In the genomic region with DNA sequence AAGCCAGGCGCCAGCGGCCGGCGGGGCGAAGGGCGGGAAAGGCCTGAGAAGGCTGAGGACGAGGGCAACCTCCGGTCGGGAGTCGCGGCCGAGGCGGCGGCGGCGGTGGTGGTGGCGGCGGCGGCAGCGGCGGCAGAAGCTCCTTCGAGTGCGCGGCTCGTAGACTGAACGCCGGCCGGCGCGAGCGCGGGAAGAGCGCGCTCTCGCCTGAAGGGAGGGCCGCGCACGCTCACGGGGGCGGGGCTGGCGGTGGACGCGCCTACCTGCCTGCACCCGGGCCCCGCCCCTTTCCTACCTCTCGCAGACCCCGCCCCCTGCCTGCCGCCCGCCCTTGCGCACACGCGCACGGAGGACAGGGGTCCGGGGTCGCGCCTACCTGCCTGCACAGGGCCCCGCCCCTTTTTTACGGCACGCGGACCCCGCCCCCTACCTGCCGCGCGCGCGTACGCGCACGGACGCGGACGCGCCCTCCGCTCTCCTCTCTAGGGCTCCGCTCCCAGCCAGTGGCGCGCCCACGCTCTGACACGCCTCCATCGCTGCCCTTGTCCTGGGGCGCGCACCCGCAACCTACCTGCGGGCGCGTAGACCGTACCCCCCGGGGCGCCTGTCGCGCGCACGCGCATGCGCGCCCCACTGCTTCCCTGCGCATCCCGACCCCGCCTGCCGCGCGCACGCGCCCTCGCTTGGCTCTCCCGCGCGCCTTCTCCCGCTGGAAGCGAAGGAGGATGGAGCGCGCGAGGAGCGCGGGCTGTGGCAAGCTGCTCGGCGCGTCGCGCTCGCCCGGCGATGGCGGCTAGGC, we compare ENCODE assay signal across 7 mouse cellular contexts. TPM values are rescaled to one million over a fixed set of nuclear protein-coding genes. Genes with fewer than 3 reads are reported as not detected.
DNase-seq lines count a peak whose midpoint lies in the region; ATAC-seq and TF ChIP-seq lines count a peak whose summit lies in the region.

No protein-coding gene starts in this region.

- no peaks in the 10 kb centered on the region for H3K9me3 ChIP-seq in kidney, embryonic 15.5 days (replicated peaks)
- no peaks in the 10 kb centered on the region for H3K9me3 ChIP-seq in limb, embryonic 13.5 days
- H3K9me3 ChIP-seq in midbrain, embryonic 16.5 days (replicated peaks; ENCODE audit: control insufficient read depth, low read length, poor library complexity, severe bottlenecking), result no peaks in the 10 kb centered on the region

- peaks cover 41% of the 10 kb centered on the region for H3K27me3 ChIP-seq in kidney, embryonic 15.5 days
- peaks cover 46% of the 10 kb centered on the region for H3K27me3 ChIP-seq in limb, embryonic 13.5 days
- no peaks in the 10 kb centered on the region for H3K27me3 ChIP-seq in midbrain, embryonic 16.5 days (ENCODE audit: control insufficient read depth, insufficient read depth, low read depth, low read length)
- H3K27me3 ChIP-seq in testis, adult 2 months (ENCODE audit: control insufficient read depth, insufficient read depth, low read length), result no peaks in the 10 kb centered on the region

- peak overlapping the region; percentile 45 for H3K4me3 ChIP-seq in bone marrow macrophage, adult 2 months (ENCODE audit: insufficient read depth, low read length)
- H3K4me3 ChIP-seq in kidney, embryonic 15.5 days (replicated peaks), result peak overlapping the region; percentile 67
- H3K4me3 ChIP-seq in limb, embryonic 13.5 days, result peak overlapping the region; percentile 67
- H3K4me3 ChIP-seq in midbrain, embryonic 16.5 days (ENCODE audit: low read depth, low read length), result peak overlapping the region; percentile 91
- H3K4me3 ChIP-seq in testis, adult 2 months (ENCODE audit: control insufficient read depth, low read depth, low read length), result peak overlapping the region; percentile 83

- no peak overlapping the region for H3K27ac ChIP-seq in bone marrow macrophage, adult 2 months (ENCODE audit: insufficient read depth, low read depth, low read length)
- H3K27ac ChIP-seq in kidney, embryonic 15.5 days, result peak overlapping the region; percentile 59
- H3K27ac ChIP-seq in limb, embryonic 13.5 days, result no peak overlapping the region
- peak overlapping the region; percentile 97 for H3K27ac ChIP-seq in midbrain, embryonic 16.5 days (ENCODE audit: low read length)
- H3K27ac ChIP-seq in testis, adult 2 months (ENCODE audit: control insufficient read depth, insufficient read depth, low read depth, low read length), result peak overlapping the region; percentile 72

- H3K36me3 ChIP-seq in kidney, embryonic 15.5 days, result no peaks in the 10 kb centered on the region
- H3K36me3 ChIP-seq in limb, embryonic 13.5 days, result no peaks in the 10 kb centered on the region
- H3K36me3 ChIP-seq in midbrain, embryonic 16.5 days (ENCODE audit: control insufficient read depth, insufficient read depth, low read length), result no peaks in the 10 kb centered on the region
- H3K36me3 ChIP-seq in testis, adult 2 months (ENCODE audit: control insufficient read depth, insufficient read depth, low read length), result no peaks in the 10 kb centered on the region

- WGBS in kidney, embryonic 15.5 days, result under 1% methylated on average over 102 of the region's 124 CpGs
- WGBS in limb, embryonic 13.5 days, result under 1% methylated on average over 111 of the region's 124 CpGs
- 0% methylated on average over 63 of the region's 124 CpGs for WGBS in midbrain, embryonic 16.5 days

- H3K4me2 ChIP-seq in kidney, embryonic 15.5 days, result peak overlapping the region; percentile 92
- peak overlapping the region; percentile 88 for H3K4me2 ChIP-seq in limb, embryonic 13.5 days (replicated peaks)
- peak overlapping the region; percentile 69 for H3K4me2 ChIP-seq in midbrain, embryonic 16.5 days (ENCODE audit: low read length)

- H3K9ac ChIP-seq in kidney, embryonic 15.5 days, result peak overlapping the region; percentile 40
- peak overlapping the region; percentile 61 for H3K9ac ChIP-seq in limb, embryonic 13.5 days
- H3K9ac ChIP-seq in midbrain, embryonic 16.5 days (ENCODE audit: low read depth, low read length), result peak overlapping the region; percentile 97

- TF ChIP-seq POLR2A in bone marrow macrophage, adult 2 months (IDR thresholded peaks at IDR 0.05; ENCODE audit: borderline replicate concordance, low read depth, low read length), result no peak
- 0 out of 2 replicates have a peak, but pooled peaks have one; percentile 18 for TF ChIP-seq POLR2A in testis, adult 2 months (IDR thresholded peaks at IDR 0.05; ENCODE audit: control insufficient read depth, low read depth, low read length)

- peak; percentile 86 for DNase-seq in embryo, embryonic 10 days (ENCODE audit: low spot score)
- peak; percentile 18 to 23 for DNase-seq in gastrocnemius, postnatal 4 days (ENCODE audit: low spot score in 2 of 2)

- no peak for TF ChIP-seq CTCF in bone marrow macrophage, adult 2 months (IDR thresholded peaks at IDR 0.05; ENCODE audit: low read depth, low read length)
- TF ChIP-seq CTCF in testis, adult 2 months (IDR thresholded peaks at IDR 0.05; ENCODE audit: control insufficient read depth, insufficient read depth, insufficient replicate concordance, low read depth, low read length), result no peak

- ATAC-seq in kidney, embryonic 15.5 days (replicated peaks; ENCODE audit: low FRiP score), result peak; percentile 94
- ATAC-seq in limb, embryonic 13.5 days (ENCODE audit: low FRiP score, low read depth), result peak; percentile 92
- peak; percentile 95 for ATAC-seq in midbrain, embryonic 16.5 days

- H3K4me1 ChIP-seq in bone marrow macrophage, adult 2 months (ENCODE audit: control insufficient read depth, insufficient read depth, low read length), result 0 out of 2 replicates have a peak, but pooled peaks cover 3% of the 10 kb centered on the region
- H3K4me1 ChIP-seq in kidney, embryonic 15.5 days, result peaks cover 17% of the 10 kb centered on the region
- peaks cover 15% of the 10 kb centered on the region for H3K4me1 ChIP-seq in limb, embryonic 13.5 days
- H3K4me1 ChIP-seq in midbrain, embryonic 16.5 days (ENCODE audit: control insufficient read depth, insufficient read depth, low read length), result peaks cover 21% of the 10 kb centered on the region
- H3K4me1 ChIP-seq in testis, adult 2 months (ENCODE audit: control insufficient read depth, insufficient read depth, low read length), result peaks cover 2% of the 10 kb centered on the region

RNA-seq across cellular contexts. Expression of a gene that starts 56.4 kb away (rescaled TPM):
- polyA plus RNA-seq in bone marrow macrophage, adult 2 months (2012; ENCODE audit: insufficient read depth, insufficient read length, missing spikeins), result 0.52 TPM in 1 of 2 replicates, not detected in the other
- under 1 TPM; 0.34 to 0.93 TPM for total RNA-seq in gastrocnemius, postnatal 4 days (2021)
- 19.0 and 20.5 TPM in 2 replicates for polyA plus RNA-seq in kidney, embryonic 15.5 days (2015; fragmentation: Nextera tagmentation; extraction: Ambion mirVana)
- 3.7 and 4.2 TPM in 2 replicates for polyA plus RNA-seq in limb, embryonic 13.5 days (2015; fragmentation: Nextera tagmentation; extraction: Ambion mirVana)
- polyA plus RNA-seq in midbrain, embryonic 16.5 days (2015; fragmentation: Nextera tagmentation; extraction: Ambion mirVana), result 292 and 327 TPM in 2 replicates
- polyA plus RNA-seq in testis, adult 2 months (2012; rRNA removed), result 348 and 404 TPM in 2 replicates

Comparison
In these comparisons a context has a peak if more than half of its experiments do, and no peak if none do; other contexts are left out.
1. H3K27ac ChIP-seq: peak in kidney, embryonic 15.5 days (single experiment), midbrain, embryonic 16.5 days (single experiment) and testis, adult 2 months (single experiment); none in bone marrow macrophage, adult 2 months (single experiment) and limb, embryonic 13.5 days (single experiment).
2. H3K9ac ChIP-seq: peak in every context shown above with its lines; median percentile 97 in midbrain, embryonic 16.5 days; 61 in limb, embryonic 13.5 days; 40 in kidney, embryonic 15.5 days.
3. RNA of a gene that starts 56.4 kb away (polyA plus RNA-seq): 348 to 404 TPM in testis, adult 2 months and 292 to 327 TPM in midbrain, embryonic 16.5 days; 19.0 to 20.5 TPM in kidney, embryonic 15.5 days, 3.7 to 4.2 TPM in limb, embryonic 13.5 days and 0.52 TPM in bone marrow macrophage, adult 2 months; every median in the first group is over 10 times any median in the second.
4. Peak in every context shown above with its lines, with median percentiles within 50 percentile points of each other: H3K4me3 ChIP-seq, ATAC-seq and H3K4me2 ChIP-seq.